Mouse (Mus musculus) liver, postnatal 0 days (tissue): ENCODE measurements around the gene 5330417C22Rik.

ENCODE experiments used
- CTCF ChIP-seq: sonication (generic); IDR thresholded peaks from 2 replicates; pipeline ENCODE4 v1.5.1; 2016; ENCODE audit warnings: antibody characterized with exemption, low read depth
- EP300 ChIP-seq: IDR thresholded peaks from 2 replicates; pipeline ENCODE4 v1.6.1; 2016; ENCODE audit warnings: antibody characterized with exemption, low read depth, mild to moderate bottlenecking

DNA sequence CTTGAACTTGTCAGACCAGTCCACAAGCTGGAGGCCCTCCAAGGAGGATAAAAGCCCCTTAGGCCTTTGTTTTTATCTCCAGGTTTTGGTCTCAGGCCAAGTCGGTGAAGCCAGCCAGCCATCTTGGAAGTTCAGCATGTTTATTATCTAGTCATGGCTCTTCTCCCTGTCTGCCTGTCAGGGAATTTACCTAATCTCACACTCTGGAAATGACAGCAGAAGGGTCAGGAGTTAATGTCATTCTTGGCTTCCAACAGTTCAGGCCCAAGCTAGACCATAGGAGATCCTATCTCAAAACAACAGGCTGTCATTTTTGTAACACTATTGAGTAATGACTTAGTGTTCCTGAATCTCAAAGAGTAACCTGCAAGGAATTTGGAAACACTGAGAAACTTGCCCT is 82.2 kb downstream of the 5330417C22Rik start:
- no peak for TF ChIP-seq EP300
- TF ChIP-seq CTCF, result no peak
